In genomic region chr12:99641278-99641677, GRCm38 (mm10) we compare ENCODE assay signal across 8 mouse cellular contexts.
DNase-seq lines count a peak whose midpoint lies in the region; ATAC-seq lines count a peak whose summit lies in the region.

No protein-coding gene starts in this region.

- peak overlapping the region; percentile 66 for H3K27ac ChIP-seq in embryonic facial prominence, embryonic 10.5 days (replicated peaks)
- no peak overlapping the region for H3K27ac ChIP-seq in hindbrain, embryonic 14.5 days

- DNase-seq in layer of hippocampus, adult 9-11 months, result peak; percentile 73
- no peak for DNase-seq in layer of hippocampus, postnatal 36 days
- peak; percentile 32 for DNase-seq in embryonic facial prominence, embryonic 10.5 days (ENCODE audit: low spot score)
- DNase-seq in hindbrain, embryonic 14.5 days (ENCODE audit: low spot score), result peak; percentile 24
- DNase-seq in lung, postnatal 4 days, result peak; percentile 34 to 43
- DNase-seq in right cerebral cortex, postnatal 14 days, result peak; percentile 11
- no peak for DNase-seq in layer of hippocampus, adult 8-10 months (ENCODE audit: low spot score in 2 of 2)

- H3K9me3 ChIP-seq in embryonic facial prominence, embryonic 10.5 days, result peaks cover 39% of the 10 kb centered on the region
- peaks cover 27% of the 10 kb centered on the region for H3K9me3 ChIP-seq in hindbrain, embryonic 14.5 days (ENCODE audit: control insufficient read depth, low read length)

- H3K4me2 ChIP-seq in hindbrain, embryonic 14.5 days (replicated peaks), result peak overlapping the region; percentile 51

- H3K4me1 ChIP-seq in embryonic facial prominence, embryonic 10.5 days, result peaks cover 23% of the 10 kb centered on the region
- peaks cover 21% of the 10 kb centered on the region for H3K4me1 ChIP-seq in hindbrain, embryonic 14.5 days (replicated peaks; ENCODE audit: control insufficient read depth, insufficient read depth, low read length)

- peak overlapping the region; percentile 44 for H3K4me3 ChIP-seq in embryonic facial prominence, embryonic 10.5 days
- peak overlapping the region; percentile 5; the same call in 1 of the 2 replicates for H3K4me3 ChIP-seq in hindbrain, embryonic 14.5 days (replicated peaks; ENCODE audit: low read length)

- peaks cover 8% of the 10 kb centered on the region; the same call in 1 of the 2 replicates for H3K36me3 ChIP-seq in embryonic facial prominence, embryonic 10.5 days (replicated peaks)
- H3K36me3 ChIP-seq in hindbrain, embryonic 14.5 days (replicated peaks; ENCODE audit: control insufficient read depth, insufficient read depth), result no peaks in the 10 kb centered on the region

- no peak for ATAC-seq in hindbrain, embryonic 14.5 days (ENCODE audit: low FRiP score)
- no peak for ATAC-seq in erythroid progenitor cell, adult 5-6 weeks (replicated peaks; ENCODE audit: low FRiP score, poor library complexity, severe bottlenecking)

- WGBS in embryonic facial prominence, embryonic 10.5 days, result 36% methylated on average over 8 of the region's 9 CpGs
- 33% methylated on average over 7 of the region's 9 CpGs for WGBS in hindbrain, embryonic 14.5 days

- H3K9ac ChIP-seq in hindbrain, embryonic 14.5 days, result no peak overlapping the region

- H3K27me3 ChIP-seq in embryonic facial prominence, embryonic 10.5 days (replicated peaks; ENCODE audit: low read depth, poor library complexity, severe bottlenecking), result peaks cover 21% of the 10 kb centered on the region
- H3K27me3 ChIP-seq in hindbrain, embryonic 14.5 days (ENCODE audit: control insufficient read depth, insufficient read depth, low read length), result no peaks in the 10 kb centered on the region

Comparison
In these comparisons a context has a peak if more than half of its experiments do, and no peak if none do; other contexts are left out.
1. DNase-seq: peak in layer of hippocampus, adult 9-11 months (single experiment), embryonic facial prominence, embryonic 10.5 days (single experiment), hindbrain, embryonic 14.5 days (single experiment), lung, postnatal 4 days (2 of 2) and right cerebral cortex, postnatal 14 days (single experiment); none in layer of hippocampus, postnatal 36 days (0 of 2) and layer of hippocampus, adult 8-10 months (0 of 2).